Comparison of ENCODE assay signal across 13 mouse cellular contexts in genomic region chr1:191802820-191803655, GRCm38 (mm10). TPM values are rescaled to one million over a fixed set of nuclear protein-coding genes. Genes with fewer than 3 reads are reported as not detected.
DNase-seq lines count a peak whose midpoint lies in the region; ATAC-seq lines count a peak whose summit lies in the region.
"Had no signal": no experiment of that assay in that cellular context is flagged by ENCODE, and none has a peak within 500 bp of the region (broad histone marks: within the 10 kb centered on the region; RNA-seq: fewer than 3 reads in every experiment).

No protein-coding gene starts in this region.

- no peak overlapping the region for H3K4me2 ChIP-seq in stomach, embryonic 16.5 days (ENCODE audit: low read depth, low read length)
- no peak overlapping the region for H3K4me2 ChIP-seq in forebrain, embryonic 11.5 days (ENCODE audit: low read depth, low read length, severe bottlenecking)
- H3K4me2 ChIP-seq: hindbrain, embryonic 15.5 days; limb, embryonic 13.5 days; midbrain, embryonic 15.5 days had no signal

- peak overlapping the region; percentile 71 for H3K27ac ChIP-seq in stomach, embryonic 16.5 days (ENCODE audit: low read length)
- H3K27ac ChIP-seq in forebrain, embryonic 11.5 days (ENCODE audit: low read depth, low read length) = no peak overlapping the region
- H3K27ac ChIP-seq: hindbrain, embryonic 15.5 days; limb, embryonic 13.5 days; midbrain, embryonic 15.5 days had no signal

- H3K9ac ChIP-seq in stomach, embryonic 16.5 days (ENCODE audit: low read length) = no peak overlapping the region
- no peak overlapping the region for H3K9ac ChIP-seq in forebrain, embryonic 11.5 days (ENCODE audit: low read length)
- H3K9ac ChIP-seq: hindbrain, embryonic 15.5 days; limb, embryonic 13.5 days; midbrain, embryonic 15.5 days had no signal

- no peak overlapping the region for H3K4me3 ChIP-seq in stomach, embryonic 16.5 days (replicated peaks; ENCODE audit: low read length)
- no peak overlapping the region for H3K4me3 ChIP-seq in forebrain, embryonic 11.5 days (ENCODE audit: low read depth, low read length)
- H3K4me3 ChIP-seq: erythroblast, embryonic 14.5 days; hindbrain, embryonic 15.5 days; limb, embryonic 13.5 days; midbrain, embryonic 15.5 days had no signal

- DNase-seq in gastrocnemius, adult 18-20 months (ENCODE audit: low spot score) = peak; percentile 20
- DNase-seq in gastrocnemius, postnatal 10 days = no peak
- peak; percentile 59 for DNase-seq in right cerebral cortex, adult 18-20 months
- no peak for DNase-seq in right cerebral cortex, postnatal 4 days
- peak; percentile 16 to 22 for DNase-seq in heart, postnatal 14 days
- no peak for DNase-seq in testis, postnatal 10 days (ENCODE audit: low spot score)
- DNase-seq in forebrain, embryonic 11.5 days (ENCODE audit: low spot score) = no peak
- DNase-seq: spleen, adult 18-20 months had no signal

- ATAC-seq in stomach, embryonic 16.5 days (ENCODE audit: insufficient read depth, low FRiP score) = no peak
- ATAC-seq in forebrain, embryonic 11.5 days (replicated peaks; ENCODE audit: low FRiP score) = no peak
- ATAC-seq: midbrain, embryonic 15.5 days had no signal

- no peaks in the 10 kb centered on the region for H3K36me3 ChIP-seq in stomach, embryonic 16.5 days (ENCODE audit: control insufficient read depth, insufficient read depth, low read length)
- no peaks in the 10 kb centered on the region for H3K36me3 ChIP-seq in forebrain, embryonic 11.5 days (ENCODE audit: control insufficient read depth, insufficient read depth, low read length)
- H3K36me3 ChIP-seq: hindbrain, embryonic 15.5 days; limb, embryonic 13.5 days; midbrain, embryonic 15.5 days had no signal

- H3K27me3 ChIP-seq in stomach, embryonic 16.5 days (ENCODE audit: control insufficient read depth, insufficient read depth, low read length) = no peaks in the 10 kb centered on the region
- no peaks in the 10 kb centered on the region for H3K27me3 ChIP-seq in forebrain, embryonic 11.5 days (ENCODE audit: control insufficient read depth, insufficient read depth, low read length)
- H3K27me3 ChIP-seq: hindbrain, embryonic 15.5 days; limb, embryonic 13.5 days; midbrain, embryonic 15.5 days had no signal

- intact Hi-C loops in heart, postnatal 14 days (cut with DNase I) = no loop called here

- WGBS in stomach, embryonic 16.5 days = 50% methylated on average over 10 of the region's 10 CpGs
- 82% methylated on average over 10 of the region's 10 CpGs for WGBS in forebrain, embryonic 11.5 days

- no peaks in the 10 kb centered on the region for H3K9me3 ChIP-seq in stomach, embryonic 16.5 days (replicated peaks; ENCODE audit: control insufficient read depth, low read length)
- H3K9me3 ChIP-seq in forebrain, embryonic 11.5 days (ENCODE audit: control insufficient read depth, low read length) = no peaks in the 10 kb centered on the region
- H3K9me3 ChIP-seq: hindbrain, embryonic 15.5 days; midbrain, embryonic 15.5 days had no signal

- H3K4me1 ChIP-seq in stomach, embryonic 16.5 days (ENCODE audit: control insufficient read depth, insufficient read depth, low read length) = no peaks in the 10 kb centered on the region; the same call in 1 of the 2 replicates
- no peaks in the 10 kb centered on the region for H3K4me1 ChIP-seq in forebrain, embryonic 11.5 days (replicated peaks; ENCODE audit: control insufficient read depth, insufficient read depth, low read length)
- H3K4me1 ChIP-seq: hindbrain, embryonic 15.5 days; limb, embryonic 13.5 days; midbrain, embryonic 15.5 days had no signal

RNA-seq across cellular contexts. Expression of gene Nek2, which starts 18.2 kb away (rescaled TPM):
- total RNA-seq in gastrocnemius, adult 18-20 months (2021) = under 1 TPM; 0.53 to 0.62 TPM
- total RNA-seq in gastrocnemius, postnatal 10 days (2021) = 1 to 10 TPM; 4.7 to 4.9 TPM
- 1 to 10 TPM; 2.6 to 4.1 TPM for total RNA-seq in heart, postnatal 14 days (2021)
- 32.1 and 34.0 TPM in 2 replicates for polyA plus RNA-seq in stomach, embryonic 16.5 days (2015; fragmentation: Nextera tagmentation; extraction: Ambion mirVana)
- polyA plus RNA-seq in forebrain, embryonic 11.5 days (2014; fragmentation: Nextera tagmentation; extraction: Ambion mirVana) = 55.6 and 59.5 TPM in 2 replicates

Comparison
In these comparisons a context has a peak if more than half of its experiments do, and no peak if none do; other contexts are left out.
1. DNase-seq: peak in gastrocnemius, adult 18-20 months (single experiment), right cerebral cortex, adult 18-20 months (single experiment) and heart, postnatal 14 days (2 of 2); none in gastrocnemius, postnatal 10 days (single experiment), right cerebral cortex, postnatal 4 days (single experiment), testis, postnatal 10 days (single experiment) and forebrain, embryonic 11.5 days (single experiment).